Mouse (Mus musculus) E14TG2a.4 (cell line): Measurements from ENCODE around the gene Slc30a5.

Source experiments
- H3K27me3 ChIP-seq: 2 replicates; pipeline ENCODE4 v1.6.1; 2014; ENCODE audit warnings: low read length, control low read depth; ENCODE audit not compliant: insufficient read depth
- H3K36me3 ChIP-seq: 2 replicates; pipeline ENCODE4 v1.6.1; 2014; ENCODE audit warnings: low read length, control low read depth; ENCODE audit not compliant: insufficient read depth
- H3K4me1 ChIP-seq: replicated peaks from 2 replicates; pipeline ENCODE4 v1.6.1; 2014; ENCODE audit warnings: low read depth, low read length, control low read depth
- H3K4me3 ChIP-seq: replicated peaks from 2 replicates; pipeline ENCODE4 v1.5.1; 2014; ENCODE audit warnings: mild to moderate bottlenecking, low read length
- H3K9me3 ChIP-seq: 2 replicates; pipeline ENCODE4 v1.6.1; 2014; ENCODE audit warnings: low read length, control low read depth
- CTCF ChIP-seq: conservative IDR thresholded peaks from 2 replicates; pipeline ENCODE4 v1.5.1; 2014; ENCODE audit warnings: low read length
- NANOG ChIP-seq: IDR thresholded peaks from 2 replicates; pipeline ENCODE4 v1.6.1; 2014; ENCODE audit warnings: borderline replicate concordance, low read length, mixed read lengths
- POU5F1 ChIP-seq: IDR thresholded peaks from 2 replicates; pipeline ENCODE4 v1.6.1; 2014; ENCODE audit warnings: low read length, borderline replicate concordance

Slc30a5 gene

GRCm38 (mm10) chr13:100787316-100788010, 45.8 kb downstream of the Slc30a5 start:
- H3K27me3 ChIP-seq = no peaks in the 10 kb centered on the region
- peaks cover 56% of the 10 kb centered on the region for H3K4me1 ChIP-seq
- H3K4me3 ChIP-seq = no peak overlapping the region
- TF ChIP-seq POU5F1 (no peak), CTCF (no peak), NANOG (no peak)
- H3K9me3 ChIP-seq = peaks cover 5% of the 10 kb centered on the region; the same call in 1 of the 2 replicates
- H3K36me3 ChIP-seq = peaks cover 31% of the 10 kb centered on the region

- peaks cover 64% of the 10 kb centered on the region for H3K4me1 ChIP-seq
- peak within 1 kb of the TSS; percentile 100 for H3K4me3 ChIP-seq
- H3K9me3 ChIP-seq = no peaks in the 10 kb centered on the region
- TF ChIP-seq CTCF = no peak
- TF ChIP-seq NANOG = no peak
- TF ChIP-seq POU5F1 = no peak
- no peaks in the 10 kb centered on the region for H3K27me3 ChIP-seq
- peaks cover 42% of the 10 kb centered on the region for H3K36me3 ChIP-seq
These were observed 46.8 kb downstream of the Slc30a5 start, which contains the start of gene Ccnb1 for GRCm38 (mm10) chr13:100786414-100786867. TSS of gene Ccnb1 (minus strand) at chr13:100786570.

DNA sequence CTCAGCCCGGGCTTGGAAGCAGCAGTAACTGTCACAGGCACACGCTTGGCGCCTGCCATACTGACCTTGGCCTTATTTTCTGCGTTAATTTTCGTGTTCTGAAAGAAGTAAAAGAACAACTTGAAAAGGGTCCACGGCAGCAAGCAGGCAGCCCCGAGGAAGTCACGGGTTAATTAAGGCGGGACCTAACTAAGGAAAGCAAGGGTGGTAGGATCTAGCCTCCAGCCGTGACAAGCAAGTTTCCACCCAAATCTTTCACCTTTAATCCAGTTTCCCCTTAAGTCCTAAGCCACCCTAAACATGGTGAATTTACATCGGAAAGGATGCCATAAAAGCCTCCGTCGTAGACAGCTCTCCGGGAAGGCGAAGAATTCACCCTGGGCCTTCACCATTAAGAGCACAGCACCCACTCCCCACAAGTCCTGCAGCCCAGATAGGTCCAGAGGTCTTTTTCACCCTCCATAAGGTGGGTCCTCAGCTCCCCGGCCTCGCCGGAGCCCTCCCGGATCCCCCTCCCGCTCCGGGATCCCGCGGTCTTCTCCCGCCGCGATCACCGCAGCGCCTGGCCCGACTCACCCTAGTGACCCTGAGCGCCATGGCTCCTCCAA, 47.3 kb downstream of the Slc30a5 start:
- no peaks in the 10 kb centered on the region for H3K27me3 ChIP-seq
- H3K9me3 ChIP-seq = no peaks in the 10 kb centered on the region
- H3K4me1 ChIP-seq = peaks cover 64% of the 10 kb centered on the region
- H3K4me3 ChIP-seq = peak overlapping the region; percentile 100
- TF ChIP-seq POU5F1 (no peak), NANOG (no peak), CTCF (no peak)
- H3K36me3 ChIP-seq = peaks cover 47% of the 10 kb centered on the region

DNA sequence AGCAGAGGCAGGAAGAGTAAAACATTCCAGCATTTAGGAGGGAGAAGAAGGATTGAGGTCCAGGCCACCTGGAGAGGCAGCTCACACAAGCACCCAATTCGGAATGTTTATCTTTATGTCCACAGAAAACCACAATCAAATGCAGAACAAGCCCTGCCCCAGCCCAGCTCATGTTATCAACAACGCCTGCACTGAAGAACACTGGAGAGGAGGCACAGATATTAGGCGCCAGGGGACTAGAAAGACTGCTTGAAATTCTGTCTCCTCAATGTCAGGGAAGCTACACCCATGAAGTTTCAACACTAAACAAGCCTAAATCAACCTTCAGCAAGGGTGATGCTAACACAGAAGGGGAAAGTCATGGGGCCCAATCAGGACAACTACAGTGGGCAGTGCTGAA, 55.7 kb downstream of the Slc30a5 start:
- Histone ChIP-seq H3K4me1 (peaks cover 49% of the 10 kb centered on the region), H3K36me3 (peaks cover 78% of the 10 kb centered on the region), H3K27me3 (no peaks in the 10 kb centered on the region), H3K4me3 (no peak overlapping the region), H3K9me3 (no peaks in the 10 kb centered on the region)
- TF ChIP-seq POU5F1 (no peak), NANOG (no peak), CTCF (no peak)

DNA sequence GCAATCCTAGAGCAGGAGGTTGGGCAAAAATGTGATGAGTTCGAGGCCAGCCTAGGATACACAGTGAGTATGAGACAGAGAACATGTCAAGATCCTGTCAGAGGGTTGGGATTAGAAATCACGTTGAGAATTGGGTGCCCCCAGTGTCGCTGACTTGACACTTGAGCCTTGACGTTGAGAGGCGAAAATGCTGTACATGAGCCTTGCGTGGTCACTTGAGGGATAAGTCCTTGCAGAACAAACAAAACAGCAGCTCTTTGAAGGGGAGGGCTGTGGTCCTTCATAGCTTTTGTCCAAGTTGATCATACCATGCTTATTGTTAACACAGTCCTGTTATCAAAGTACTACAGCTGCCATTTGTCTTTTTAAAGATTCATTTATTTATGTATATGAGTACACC, 56.5 kb downstream of the Slc30a5 start:
- H3K4me1 ChIP-seq = peaks cover 42% of the 10 kb centered on the region
- no peak overlapping the region for H3K4me3 ChIP-seq
- no peaks in the 10 kb centered on the region for H3K9me3 ChIP-seq
- no peak for TF ChIP-seq CTCF
- no peak for TF ChIP-seq POU5F1
- TF ChIP-seq NANOG = no peak
- peaks cover 78% of the 10 kb centered on the region for H3K36me3 ChIP-seq
- no peaks in the 10 kb centered on the region for H3K27me3 ChIP-seq

GRCm38 (mm10) chr13:100776056-100776419, 57.2 kb downstream of the Slc30a5 start:
- Histone ChIP-seq H3K36me3 (peaks cover 77% of the 10 kb centered on the region), H3K4me3 (peak overlapping the region; percentile 98), H3K27me3 (no peaks in the 10 kb centered on the region), H3K4me1 (peaks cover 44% of the 10 kb centered on the region), H3K9me3 (no peaks in the 10 kb centered on the region)
- TF ChIP-seq CTCF (no peak), NANOG (no peak), POU5F1 (no peak)

DNA sequence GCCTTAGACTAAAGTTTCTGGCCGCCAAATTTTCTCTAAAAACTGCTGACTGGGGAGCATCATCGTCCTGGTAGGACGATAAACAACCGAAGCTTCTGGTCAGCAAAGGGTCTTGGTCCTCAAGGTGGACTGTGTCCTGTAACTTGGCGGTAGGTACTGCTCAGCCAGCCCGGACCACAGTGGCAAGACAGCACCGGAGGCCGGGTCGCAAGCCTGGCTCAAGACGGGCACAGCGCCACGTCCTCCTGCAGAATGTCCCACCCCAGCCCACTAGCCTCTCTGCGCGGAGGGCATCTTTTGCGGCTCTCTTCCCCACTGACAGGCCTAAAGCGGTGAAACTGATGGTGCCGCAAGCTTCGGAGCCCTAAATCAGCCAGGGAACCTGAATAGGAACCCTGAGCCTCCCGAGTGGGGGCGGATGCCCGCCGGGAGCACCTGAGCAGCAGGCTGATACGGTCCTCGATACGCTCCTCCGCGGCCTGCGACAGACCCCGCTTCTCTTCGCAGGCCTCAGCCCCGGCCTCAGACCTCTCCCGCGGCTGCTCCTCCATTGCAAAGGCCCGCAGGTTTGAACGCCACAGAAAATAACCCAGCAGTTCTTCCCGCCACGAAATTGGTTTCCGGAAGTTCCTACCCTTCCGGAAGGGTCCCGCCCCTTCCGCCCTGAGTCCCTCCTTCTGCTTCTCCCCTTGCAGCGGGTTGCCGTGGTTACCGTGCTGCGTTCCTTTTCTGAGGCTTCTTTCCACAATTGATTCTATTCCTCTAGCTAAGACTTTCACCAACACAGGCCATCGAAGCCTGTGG, 57.8 kb downstream of the Slc30a5 start, which contains the start of gene Cenph:
Gene Cenph, minus strand, starts transcription at position 648 of the 804 bp plus-strand sequence.
- H3K4me3 ChIP-seq = peak within 1 kb of the TSS; percentile 98
- no peaks in the 10 kb centered on the region for H3K27me3 ChIP-seq
- H3K4me1 ChIP-seq = peaks cover 45% of the 10 kb centered on the region
- TF ChIP-seq POU5F1 (no peak), NANOG (no peak), CTCF (no peak)
- no peaks in the 10 kb centered on the region for H3K9me3 ChIP-seq
- H3K36me3 ChIP-seq = peaks cover 77% of the 10 kb centered on the region

GRCm38 (mm10) chr13:100774704-100775103, 58.5 kb downstream of the Slc30a5 start:
- peaks cover 39% of the 10 kb centered on the region for H3K4me1 ChIP-seq
- H3K27me3 ChIP-seq = no peaks in the 10 kb centered on the region
- peaks cover 77% of the 10 kb centered on the region for H3K36me3 ChIP-seq
- H3K4me3 ChIP-seq = peak overlapping the region; percentile 98
- H3K9me3 ChIP-seq = no peaks in the 10 kb centered on the region
- TF ChIP-seq POU5F1 (peak; percentile 76), NANOG (no peak), CTCF (no peak)
